In the genomic region with DNA sequence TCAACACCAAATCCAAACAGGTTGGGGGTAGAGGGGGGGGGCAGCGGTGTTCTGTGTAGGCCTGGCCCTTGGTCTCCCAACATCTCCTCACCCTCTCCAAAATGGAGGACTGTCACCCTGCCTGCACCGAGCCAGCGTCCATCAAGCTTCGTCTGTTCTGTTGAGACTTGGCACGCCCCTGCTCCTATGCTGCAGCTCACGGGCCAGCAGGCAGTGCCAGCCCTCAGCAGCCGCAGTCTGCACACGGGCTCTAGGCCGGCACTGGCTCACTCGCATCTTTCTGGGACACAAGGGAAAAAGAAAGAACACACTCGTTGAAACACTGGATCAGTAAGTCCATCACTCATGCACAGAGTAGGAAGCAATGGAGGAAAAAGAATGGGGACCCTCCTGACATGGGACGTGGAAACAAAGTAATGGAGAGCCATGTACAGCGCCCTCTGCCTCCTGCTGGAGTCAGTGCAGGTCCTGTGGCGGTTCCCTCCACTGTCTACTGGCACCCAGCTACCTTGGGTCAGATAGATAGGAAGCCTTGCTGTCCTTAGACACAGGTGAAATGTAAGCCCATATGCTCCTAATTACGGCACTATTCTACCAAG, we compare ENCODE assay signal across 9 mouse cellular contexts.
A peak's percentile ranks its signal among the peaks of the same experiment; 100 is the strongest.
DNase-seq lines count a peak whose midpoint lies in the region; TF ChIP-seq lines count a peak whose summit lies in the region.
"Had no signal": no experiment of that assay in that cellular context is flagged by ENCODE, and none has a peak within 500 bp of the region (broad histone marks: within the 10 kb centered on the region; RNA-seq: fewer than 3 reads in every experiment).

No protein-coding gene starts in this region.

- no peak overlapping the region for H3K9ac ChIP-seq in CH12.LX (ENCODE audit: insufficient read depth, low read depth)

- dilution Hi-C loops in CH12.LX (cut with MboI; ENCODE audit: extremely low pct_ligation_motif_present, extremely low pct_unique_long_range_greater_than_20kb, low sequenced_read_pairs): no loop called here

- intact Hi-C loops in left cerebral cortex, postnatal 4 days (cut with DNase I): no loop called here

- peak; percentile 87 for DNase-seq in left cerebral cortex, postnatal 4 days
- DNase-seq in left cerebral cortex, adult 9 months (ENCODE audit: low spot score in 2 of 2): no peak
- DNase-seq in CH12.LX (ENCODE audit: extremely low read depth): no peak
- DNase-seq in R1 (ENCODE audit: low read depth, low spot score): peak; percentile 43
- DNase-seq in embryonic facial prominence, embryonic 10.5 days (ENCODE audit: low spot score): no peak
- no peak for DNase-seq in urinary bladder, postnatal 36 days (ENCODE audit: low spot score in 2 of 2)
- no peak for DNase-seq in gastrocnemius, postnatal 25 days
- DNase-seq: kidney, adult 18-20 months; right cerebral cortex, adult 18-20 months had no signal

- no peaks in the 10 kb centered on the region for H3K9me3 ChIP-seq in CH12.LX (replicated peaks; ENCODE audit: low read length)
- H3K9me3 ChIP-seq in embryonic facial prominence, embryonic 10.5 days: no peaks in the 10 kb centered on the region

- WGBS in embryonic facial prominence, embryonic 10.5 days: 82% methylated on average over 15 of the region's 15 CpGs

- no peaks in the 10 kb centered on the region for H3K79me2 ChIP-seq in CH12.LX (replicated peaks; ENCODE audit: control insufficient read depth, extremely low read depth, insufficient read depth, poor library complexity, severe bottlenecking)

- no peak overlapping the region for H3K27ac ChIP-seq in CH12.LX (ENCODE audit: insufficient read depth, low read depth)
- H3K27ac ChIP-seq in embryonic facial prominence, embryonic 10.5 days (replicated peaks): 0 out of 2 replicates have a peak overlapping the region, but pooled peaks have one; percentile 54

- no peaks in the 10 kb centered on the region for H3K27me3 ChIP-seq in CH12.LX (replicated peaks)
- H3K27me3 ChIP-seq in embryonic facial prominence, embryonic 10.5 days (replicated peaks; ENCODE audit: low read depth, poor library complexity, severe bottlenecking): no peaks in the 10 kb centered on the region

- in situ Hi-C loops in CH12.LX (cut with MboI; ENCODE audit: low pct_ligation_motif_present, low pct_unique_long_range_greater_than_20kb, low sequenced_read_pairs): no loop called here

- H3K4me3 ChIP-seq in CH12.LX (replicated peaks in 1 of 3; ENCODE audit: low read depth in 2 of 3, low read length in 2 of 3, poor library complexity in 1 of 3): no peak overlapping the region
- no peak overlapping the region for H3K4me3 ChIP-seq in embryonic facial prominence, embryonic 10.5 days

- H3K4me1 ChIP-seq in CH12.LX (ENCODE audit: control insufficient read depth in 1 of 2, insufficient read depth in 2 of 2): peaks cover 0 to 8% of the 10 kb centered on the region in 2 experiments; a peak in 1 of 4 replicates
- H3K4me1 ChIP-seq in embryonic facial prominence, embryonic 10.5 days: peaks cover 32% of the 10 kb centered on the region

- TF ChIP-seq POLR2A in CH12.LX (IDR thresholded peaks at IDR 0.05; ENCODE audit: low read depth, low read length): no peak

- no peak for TF ChIP-seq EP300 in CH12.LX (IDR thresholded peaks at IDR 0.05; ENCODE audit: low read length)

- H3K4me2 ChIP-seq in CH12.LX (ENCODE audit: insufficient read depth, low read depth, poor library complexity, severe bottlenecking): no peak overlapping the region

- no peak; the same call in none of the 2 replicates for TF ChIP-seq RAD21 in CH12.LX (IDR thresholded peaks at IDR 0.05; ENCODE audit: low read depth, low read length)

- peak; percentile 28 to 42; a peak in 2 of 4 replicates for TF ChIP-seq CTCF in CH12.LX (conservative IDR thresholded peaks at IDR 0.05 in 1 of 2, IDR thresholded peaks at IDR 0.05 in 1 of 2; ENCODE audit: low read depth in 2 of 2, low read length in 2 of 2)

- no peaks in the 10 kb centered on the region for H3K36me3 ChIP-seq in CH12.LX (replicated peaks in 1 of 2; ENCODE audit: control insufficient read depth in 1 of 2, insufficient read depth in 1 of 2, low read length in 1 of 2)
- no peaks in the 10 kb centered on the region for H3K36me3 ChIP-seq in embryonic facial prominence, embryonic 10.5 days (replicated peaks)

TF ChIP-seq in CH12.LX, 34 proteins besides CTCF, POLR2A, EP300 and RAD21:
- TF ChIP-seq GABPA (IDR thresholded peaks at IDR 0.05; ENCODE audit: insufficient replicate concordance, low read depth, low read length): no peak
- TF ChIP-seq SMC3 (IDR thresholded peaks at IDR 0.05; ENCODE audit: low read depth, low read length): peak; percentile 33
- TF ChIP-seq MEF2A (IDR thresholded peaks at IDR 0.05; ENCODE audit: borderline replicate concordance, low read depth, low read length): no peak
- TF ChIP-seq HCFC1 (IDR thresholded peaks at IDR 0.05; ENCODE audit: low read depth, low read length): no peak
TF ChIP-seq in CH12.LX: peak in this region for 1.

Comparison
In these comparisons a context has a peak if more than half of its experiments do, and no peak if none do; other contexts are left out.
1. DNase-seq: peak in left cerebral cortex, postnatal 4 days (single experiment) and R1 (single experiment); none in left cerebral cortex, adult 9 months (0 of 2), CH12.LX (single experiment), embryonic facial prominence, embryonic 10.5 days (single experiment), urinary bladder, postnatal 36 days (0 of 2) and gastrocnemius, postnatal 25 days (single experiment).